Mouse (Mus musculus): ENCODE results near the gene Ncor2. TPM values are rescaled to one million over a fixed set of nuclear protein-coding genes. Genes with fewer than 3 reads are reported as not detected.

Ncor2 gene
- polyA plus RNA-seq, 1 experiment from 2014 or later: 19.9 TPM

DNA sequence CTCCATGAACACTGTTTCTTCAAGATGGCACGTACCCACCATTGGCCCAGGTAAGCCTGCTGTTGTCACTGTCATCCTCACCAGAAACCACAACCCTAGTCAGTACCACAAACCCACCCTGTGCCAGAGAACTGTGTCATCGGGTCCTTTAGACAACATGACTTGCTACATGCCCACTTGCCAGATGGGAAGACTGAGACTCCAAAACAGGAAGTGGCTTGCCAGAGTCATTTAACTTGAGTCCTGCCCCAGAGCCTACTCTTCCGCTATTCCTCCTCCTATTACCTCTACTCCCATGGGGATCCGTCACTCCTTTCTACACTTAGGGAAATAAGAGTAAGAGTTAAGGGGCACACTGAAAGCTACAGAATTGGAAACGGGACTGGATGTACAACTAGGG lies 39.4 kb downstream of the Ncor2 start:
- WGBS: 78% methylated on average over 5 of the region's 5 CpGs
- no peak for ATAC-seq
- H3K4me1 ChIP-seq (ENCODE audit: control insufficient read depth, insufficient read depth, low read length): peaks cover 58% of the 10 kb centered on the region
- peak overlapping the region; percentile 92 for H3K27ac ChIP-seq (ENCODE audit: low read length)
- H3K36me3 ChIP-seq (ENCODE audit: control insufficient read depth, insufficient read depth, low read length): no peaks in the 10 kb centered on the region
- peak overlapping the region; percentile 48; the same call in 1 of the 2 replicates for H3K4me2 ChIP-seq (ENCODE audit: low read length)
- H3K27me3 ChIP-seq (ENCODE audit: control insufficient read depth, insufficient read depth, low read depth, low read length): no peaks in the 10 kb centered on the region
- H3K4me3 ChIP-seq (ENCODE audit: low read depth, low read length): no peak overlapping the region
- peak overlapping the region; percentile 58; the same call in 1 of the 2 replicates for H3K9ac ChIP-seq (ENCODE audit: low read depth, low read length)
- no peaks in the 10 kb centered on the region for H3K9me3 ChIP-seq (replicated peaks; ENCODE audit: control insufficient read depth, low read length, poor library complexity, severe bottlenecking)

GRCm38 (mm10) chr5:125138841-125139430 lies 40.1 kb downstream of the Ncor2 start:
- no peak overlapping the region for H3K4me3 ChIP-seq (ENCODE audit: low read depth, low read length)
- no peak overlapping the region for H3K4me2 ChIP-seq (ENCODE audit: low read length)
- H3K9me3 ChIP-seq (replicated peaks; ENCODE audit: control insufficient read depth, low read length, poor library complexity, severe bottlenecking): no peaks in the 10 kb centered on the region
- no peaks in the 10 kb centered on the region for H3K27me3 ChIP-seq (ENCODE audit: control insufficient read depth, insufficient read depth, low read depth, low read length)
- H3K27ac ChIP-seq (ENCODE audit: low read length): peak overlapping the region; percentile 92
- H3K4me1 ChIP-seq (ENCODE audit: control insufficient read depth, insufficient read depth, low read length): peaks cover 66% of the 10 kb centered on the region
- 80% methylated on average over 13 of the region's 13 CpGs for WGBS
- H3K36me3 ChIP-seq (ENCODE audit: control insufficient read depth, insufficient read depth, low read length): no peaks in the 10 kb centered on the region
- no peak overlapping the region for H3K9ac ChIP-seq (ENCODE audit: low read depth, low read length)
- no peak for ATAC-seq

DNA sequence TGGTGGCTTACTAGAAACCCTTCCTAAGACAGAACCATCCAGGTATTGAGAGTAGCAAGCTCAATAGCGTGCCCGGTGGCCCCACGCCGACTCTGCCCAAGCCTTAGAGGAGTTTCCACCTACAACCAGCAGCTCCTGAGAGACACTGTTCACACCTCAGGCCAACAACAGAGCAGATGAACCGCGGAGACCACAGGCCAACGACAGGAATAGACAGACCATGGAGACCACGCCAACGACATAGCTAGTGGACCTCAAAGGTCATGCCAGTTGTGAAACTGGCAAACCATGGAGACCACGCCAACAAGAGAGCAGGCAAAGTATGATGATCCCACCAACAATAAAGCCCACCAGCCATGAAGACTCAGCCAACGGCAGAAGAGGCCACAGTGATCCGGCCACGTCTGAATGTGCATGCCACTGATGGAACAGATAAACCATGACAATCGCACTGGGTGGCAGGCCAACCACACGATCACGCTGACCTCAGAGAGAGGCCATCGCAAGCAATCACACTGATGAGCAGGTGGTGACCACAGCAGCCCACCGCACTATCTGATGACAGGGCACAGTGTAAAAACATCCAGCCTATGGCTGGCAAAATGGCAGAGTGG lies 41.2 kb downstream of the Ncor2 start:
- ATAC-seq: no peak
- Histone ChIP-seq H3K9me3 (replicated peaks; ENCODE audit: control insufficient read depth, low read length, poor library complexity, severe bottlenecking) (no peaks in the 10 kb centered on the region), H3K36me3 (ENCODE audit: control insufficient read depth, insufficient read depth, low read length) (no peaks in the 10 kb centered on the region), H3K27me3 (ENCODE audit: control insufficient read depth, insufficient read depth, low read depth, low read length) (no peaks in the 10 kb centered on the region), H3K9ac (ENCODE audit: low read depth, low read length) (no peak overlapping the region), H3K4me3 (ENCODE audit: low read depth, low read length) (no peak overlapping the region), H3K4me1 (ENCODE audit: control insufficient read depth, insufficient read depth, low read length) (peaks cover 73% of the 10 kb centered on the region), H3K27ac (ENCODE audit: low read length) (no peak overlapping the region), H3K4me2 (ENCODE audit: low read length) (no peak overlapping the region)
- WGBS: 92% methylated on average over 18 of the region's 18 CpGs

DNA sequence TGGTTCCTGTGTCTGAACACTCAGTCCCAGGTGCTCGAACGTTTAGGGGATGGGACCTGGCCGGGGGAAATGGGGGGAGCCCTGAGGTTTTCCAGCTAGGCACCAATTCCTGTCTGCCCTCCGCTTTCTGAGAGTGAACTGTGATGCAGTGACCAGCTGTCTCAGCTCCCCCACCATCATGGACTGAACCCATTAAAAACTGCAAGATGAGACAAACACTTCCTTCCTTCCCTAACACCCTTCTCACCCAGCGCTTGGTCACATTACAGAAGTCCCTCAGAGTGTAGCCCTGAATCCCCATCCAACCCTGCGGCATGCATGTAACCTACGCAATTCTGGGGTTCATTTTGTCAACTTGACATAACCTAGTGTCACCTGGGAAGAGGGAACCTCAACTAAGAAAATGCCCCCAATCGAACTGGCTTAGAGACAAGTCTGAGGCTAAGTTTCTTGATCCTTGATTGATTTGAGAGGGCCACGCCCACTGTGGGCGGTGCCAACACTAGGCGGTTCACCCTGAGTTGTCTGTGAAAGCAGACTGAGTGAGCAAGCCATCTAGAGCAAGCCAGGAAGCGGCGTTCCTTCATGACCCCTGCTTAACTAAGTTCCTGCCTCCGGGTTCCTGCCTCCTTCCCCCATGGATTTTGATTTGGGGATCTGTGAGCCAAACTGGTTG lies 41.9 kb downstream of the Ncor2 start:
- Histone ChIP-seq H3K27me3 (ENCODE audit: control insufficient read depth, insufficient read depth, low read depth, low read length) (no peaks in the 10 kb centered on the region), H3K4me1 (ENCODE audit: control insufficient read depth, insufficient read depth, low read length) (peaks cover 70% of the 10 kb centered on the region), H3K27ac (ENCODE audit: low read length) (0 out of 2 replicates have a peak overlapping the region, but pooled peaks have one; percentile 50), H3K9ac (ENCODE audit: low read depth, low read length) (no peak overlapping the region), H3K36me3 (ENCODE audit: control insufficient read depth, insufficient read depth, low read length) (no peaks in the 10 kb centered on the region), H3K9me3 (replicated peaks; ENCODE audit: control insufficient read depth, low read length, poor library complexity, severe bottlenecking) (no peaks in the 10 kb centered on the region), H3K4me3 (ENCODE audit: low read depth, low read length) (no peak overlapping the region), H3K4me2 (ENCODE audit: low read length) (no peak overlapping the region)
- ATAC-seq: no peak
- WGBS: 53% methylated on average over 14 of the region's 14 CpGs

DNA sequence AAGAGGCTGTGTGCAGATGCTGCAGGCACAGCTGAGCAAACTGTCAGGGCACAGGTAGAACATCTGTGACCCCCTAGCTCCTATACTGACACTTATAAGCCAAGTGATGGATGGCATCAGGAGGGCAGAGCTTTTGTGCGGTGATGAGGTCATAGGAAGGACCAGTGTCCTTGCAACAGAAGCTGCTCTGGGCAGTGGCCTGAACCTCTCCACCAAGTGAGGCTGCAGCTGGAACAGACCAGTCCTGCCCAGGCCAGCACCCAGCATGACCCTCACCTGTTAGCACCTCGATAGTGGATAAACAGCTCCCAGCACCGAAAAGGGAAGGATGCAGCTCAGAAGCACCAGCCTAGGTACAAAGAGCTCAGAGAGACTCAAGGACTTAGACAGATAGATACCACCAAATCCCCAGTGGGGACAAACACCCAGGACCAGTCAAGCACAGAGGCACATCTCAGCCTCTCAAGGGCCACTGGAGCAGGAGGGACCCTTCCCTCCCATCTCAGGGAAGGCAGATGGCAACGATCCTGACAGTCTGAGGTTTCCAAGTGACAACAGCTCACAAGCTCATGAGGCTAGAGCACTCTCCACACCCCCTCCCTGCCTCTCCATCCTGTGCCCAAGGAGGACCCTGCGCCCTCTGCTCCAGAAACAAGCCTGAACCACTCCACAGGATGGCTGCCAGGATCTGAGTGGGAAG lies 42.6 kb downstream of the Ncor2 start:
- Histone ChIP-seq H3K9me3 (replicated peaks; ENCODE audit: control insufficient read depth, low read length, poor library complexity, severe bottlenecking) (no peaks in the 10 kb centered on the region), H3K27ac (ENCODE audit: low read length) (peak overlapping the region; percentile 60; the same call in 1 of the 2 replicates), H3K9ac (ENCODE audit: low read depth, low read length) (0 out of 2 replicates have a peak overlapping the region, but pooled peaks have one; percentile 6), H3K36me3 (ENCODE audit: control insufficient read depth, insufficient read depth, low read length) (no peaks in the 10 kb centered on the region), H3K27me3 (ENCODE audit: control insufficient read depth, insufficient read depth, low read depth, low read length) (no peaks in the 10 kb centered on the region), H3K4me2 (ENCODE audit: low read length) (no peak overlapping the region), H3K4me1 (ENCODE audit: control insufficient read depth, insufficient read depth, low read length) (peaks cover 68% of the 10 kb centered on the region), H3K4me3 (ENCODE audit: low read depth, low read length) (no peak overlapping the region)
- 67% methylated on average over 5 of the region's 5 CpGs for WGBS
- no peak for ATAC-seq

DNA sequence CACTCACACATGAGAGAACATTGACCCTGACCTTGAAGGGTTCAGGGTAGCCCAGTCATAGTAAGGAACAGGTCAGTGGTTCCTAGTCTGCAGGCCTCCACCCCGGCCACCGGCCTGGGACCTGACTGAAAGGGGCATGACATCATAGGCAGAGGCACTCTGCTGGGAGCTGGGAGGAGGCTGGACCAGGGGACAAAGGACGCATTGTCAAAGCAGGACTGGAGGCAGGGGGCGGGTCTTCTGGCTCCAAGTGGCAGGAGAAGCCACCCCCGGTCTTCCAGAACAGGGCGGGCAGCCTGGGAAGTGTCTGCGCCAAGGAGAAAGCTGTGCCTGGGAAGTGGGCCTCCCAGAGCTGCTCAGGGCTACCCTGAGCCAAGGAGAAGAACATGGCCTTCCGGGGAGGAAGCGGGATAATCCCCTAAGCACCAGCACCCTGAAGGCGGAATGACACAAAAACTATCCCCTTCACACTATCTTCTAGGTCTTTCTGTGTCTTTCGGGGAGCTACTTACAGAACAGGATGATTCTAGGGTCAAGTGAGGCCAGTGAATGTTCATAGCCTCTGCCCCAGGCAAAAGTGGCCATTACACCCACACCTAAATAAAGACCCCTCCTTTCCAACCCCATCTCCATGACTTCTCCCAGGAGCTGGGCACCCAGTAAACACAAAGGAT lies 44.1 kb downstream of the Ncor2 start:
- H3K9ac ChIP-seq (ENCODE audit: low read depth, low read length): no peak overlapping the region
- peaks cover 66% of the 10 kb centered on the region for H3K4me1 ChIP-seq (ENCODE audit: control insufficient read depth, insufficient read depth, low read length)
- no peak overlapping the region for H3K4me3 ChIP-seq (ENCODE audit: low read depth, low read length)
- no peak overlapping the region for H3K4me2 ChIP-seq (ENCODE audit: low read length)
- H3K27me3 ChIP-seq (ENCODE audit: control insufficient read depth, insufficient read depth, low read depth, low read length): no peaks in the 10 kb centered on the region
- ATAC-seq: peak; percentile 40
- peak overlapping the region; percentile 85 for H3K27ac ChIP-seq (ENCODE audit: low read length)
- no peaks in the 10 kb centered on the region for H3K36me3 ChIP-seq (ENCODE audit: control insufficient read depth, insufficient read depth, low read length)
- 12% methylated on average over 11 of the region's 11 CpGs for WGBS
- no peaks in the 10 kb centered on the region for H3K9me3 ChIP-seq (replicated peaks; ENCODE audit: control insufficient read depth, low read length, poor library complexity, severe bottlenecking)

- Histone ChIP-seq H3K27me3 (ENCODE audit: control insufficient read depth, insufficient read depth, low read depth, low read length) (no peaks in the 10 kb centered on the region), H3K4me2 (ENCODE audit: low read length) (no peak overlapping the region), H3K4me1 (ENCODE audit: control insufficient read depth, insufficient read depth, low read length) (peaks cover 63% of the 10 kb centered on the region), H3K4me3 (ENCODE audit: low read depth, low read length) (no peak overlapping the region), H3K36me3 (ENCODE audit: control insufficient read depth, insufficient read depth, low read length) (no peaks in the 10 kb centered on the region), H3K9ac (ENCODE audit: low read depth, low read length) (peak overlapping the region; percentile 41; the same call in 1 of the 2 replicates), H3K27ac (ENCODE audit: low read length) (peak overlapping the region; percentile 85), H3K9me3 (replicated peaks; ENCODE audit: control insufficient read depth, low read length, poor library complexity, severe bottlenecking) (no peaks in the 10 kb centered on the region)
- 0 out of 2 replicates have a peak, but pooled peaks have one; percentile 7 for ATAC-seq
- WGBS: 25% methylated on average over 7 of the region's 7 CpGs
Observed at GRCm38 (mm10) chr5:125134391-125134790, 44.6 kb downstream of the Ncor2 start.

GRCm38 (mm10) chr5:125133651-125134050 lies 45.4 kb downstream of the Ncor2 start:
- no peaks in the 10 kb centered on the region for H3K9me3 ChIP-seq (replicated peaks; ENCODE audit: control insufficient read depth, low read length, poor library complexity, severe bottlenecking)
- no peak overlapping the region for H3K4me3 ChIP-seq (ENCODE audit: low read depth, low read length)
- no peaks in the 10 kb centered on the region for H3K27me3 ChIP-seq (ENCODE audit: control insufficient read depth, insufficient read depth, low read depth, low read length)
- H3K4me1 ChIP-seq (ENCODE audit: control insufficient read depth, insufficient read depth, low read length): peaks cover 68% of the 10 kb centered on the region
- no peaks in the 10 kb centered on the region for H3K36me3 ChIP-seq (ENCODE audit: control insufficient read depth, insufficient read depth, low read length)
- no peak overlapping the region for H3K4me2 ChIP-seq (ENCODE audit: low read length)
- H3K27ac ChIP-seq (ENCODE audit: low read length): peak overlapping the region; percentile 85
- 12% methylated on average over 4 of the region's 4 CpGs for WGBS
- peak; percentile 22; the same call in 1 of the 2 replicates for ATAC-seq
- H3K9ac ChIP-seq (ENCODE audit: low read depth, low read length): no peak overlapping the region
